In genomic region chr11:89200458-89200857, GRCm38 (mm10) we compare ENCODE assay signal across 25 mouse cellular contexts.
"Had no signal": no experiment of that assay in that cellular context is flagged by ENCODE, and none has a peak within 500 bp of the region (broad histone marks: within the 10 kb centered on the region; RNA-seq: fewer than 3 reads in every experiment).

No protein-coding gene starts in this region.

- ATAC-seq: intestine, embryonic 16.5 days; liver, embryonic 12.5 days had no signal

- H3K9ac ChIP-seq: heart, embryonic 13.5 days; heart, embryonic 15.5 days; hindbrain, embryonic 13.5 days; hindbrain, embryonic 15.5 days; kidney, embryonic 15.5 days; limb, embryonic 12.5 days; limb, embryonic 15.5 days; liver, embryonic 12.5 days; liver, embryonic 14.5 days had no signal

- H3K4me2 ChIP-seq: heart, embryonic 13.5 days; heart, embryonic 15.5 days; hindbrain, embryonic 13.5 days; hindbrain, embryonic 15.5 days; kidney, embryonic 15.5 days; limb, embryonic 12.5 days; limb, embryonic 15.5 days; liver, embryonic 12.5 days had no signal

- H3K9me3 ChIP-seq: heart, embryonic 10.5 days; heart, embryonic 13.5 days; heart, embryonic 15.5 days; hindbrain, embryonic 13.5 days; hindbrain, embryonic 15.5 days; kidney, embryonic 15.5 days; limb, embryonic 12.5 days; limb, embryonic 15.5 days; liver, embryonic 12.5 days had no signal

- H3K4me3 ChIP-seq: heart, embryonic 10.5 days; heart, embryonic 13.5 days; heart, embryonic 15.5 days; hindbrain, embryonic 13.5 days; hindbrain, embryonic 15.5 days; kidney, embryonic 15.5 days; limb, embryonic 12.5 days; limb, embryonic 15.5 days; liver, embryonic 12.5 days had no signal

- H3K27me3 ChIP-seq: heart, embryonic 13.5 days; heart, embryonic 15.5 days; hindbrain, embryonic 13.5 days; hindbrain, embryonic 15.5 days; kidney, embryonic 15.5 days; limb, embryonic 12.5 days; limb, embryonic 15.5 days; liver, embryonic 12.5 days had no signal

- H3K27ac ChIP-seq: heart, embryonic 10.5 days; heart, embryonic 13.5 days; heart, embryonic 15.5 days; hindbrain, embryonic 13.5 days; hindbrain, embryonic 15.5 days; kidney, embryonic 15.5 days; kidney, postnatal 0 days; limb, embryonic 12.5 days; limb, embryonic 15.5 days; liver, embryonic 12.5 days; liver, embryonic 14.5 days had no signal

- H3K4me1 ChIP-seq: heart, embryonic 15.5 days; hindbrain, embryonic 13.5 days; hindbrain, embryonic 15.5 days; kidney, embryonic 15.5 days; limb, embryonic 12.5 days; limb, embryonic 15.5 days; liver, embryonic 12.5 days had no signal

- H3K36me3 ChIP-seq: heart, embryonic 10.5 days; heart, embryonic 13.5 days; heart, embryonic 15.5 days; hindbrain, embryonic 13.5 days; hindbrain, embryonic 15.5 days; kidney, embryonic 15.5 days; limb, embryonic 12.5 days; limb, embryonic 15.5 days; liver, embryonic 12.5 days had no signal

- DNase-seq: gastrocnemius, postnatal 14 days; gastrocnemius, postnatal 36 days; heart, adult 18-20 months; heart, postnatal 14 days; heart, postnatal 36 days; kidney, adult 11 months; kidney, adult 2 months; kidney, adult 9 months; kidney, postnatal 14 days; kidney, postnatal 36 days; layer of hippocampus, adult 9-11 months; layer of hippocampus, postnatal 36 days; left cerebral cortex, postnatal 4 days had no signal
